Mouse (Mus musculus) lung, embryonic 15.5 days (tissue): ENCODE measurements around the gene Klc4. TPM values are rescaled to one million over a fixed set of nuclear protein-coding genes. Genes with fewer than 3 reads are reported as not detected.
A peak's percentile ranks its signal among the peaks of the same experiment; 100 is the strongest.

Experiments
- ATAC-seq: fragments of 200-750 bp; cut with Nextera tagmentation; 2 replicates; pipeline ENCODE4 v1.8.0; 2017; ENCODE audit warnings: moderate number of reproducible peaks, borderline replicate concordance; ENCODE audit not compliant: low FRiP score, low TSS enrichment; ENCODE audit errors: extremely low read depth
- H3K27ac ChIP-seq: fragments of 300-500 bp; sonication (generic); 2 replicates; pipeline ENCODE4 v1.5.1; 2015; ENCODE audit warnings: moderate library complexity, mild to moderate bottlenecking, inconsistent platforms
- H3K27me3 ChIP-seq: fragments of 300-500 bp; sonication (generic); 2 replicates; pipeline ENCODE4 v1.6.1; 2015; ENCODE audit warnings: inconsistent platforms
- H3K36me3 ChIP-seq: fragments of 300-500 bp; sonication (generic); 2 replicates; pipeline ENCODE4 v1.6.1; 2015; ENCODE audit warnings: inconsistent platforms
- H3K4me1 ChIP-seq: fragments of 300-500 bp; sonication (generic); 2 replicates; pipeline ENCODE4 v1.6.1; 2015; ENCODE audit warnings: inconsistent platforms
- H3K4me2 ChIP-seq: fragments of 300-500 bp; sonication (generic); 2 replicates; pipeline ENCODE4 v1.6.1; 2015; ENCODE audit warnings: inconsistent platforms, mild to moderate bottlenecking, moderate library complexity
- H3K4me3 ChIP-seq: fragments of 300-500 bp; sonication (generic); 2 replicates; pipeline ENCODE4 v1.5.1; 2015; ENCODE audit warnings: mild to moderate bottlenecking, inconsistent platforms
- H3K9ac ChIP-seq: fragments of 300-500 bp; sonication (generic); 2 replicates; pipeline ENCODE4 v1.6.1; 2015; ENCODE audit warnings: inconsistent platforms
- H3K9me3 ChIP-seq: fragments of 300-500 bp; sonication (generic); 2 replicates; pipeline ENCODE4 v1.6.1; 2016; ENCODE audit warnings: inconsistent platforms
- WGBS: fragments of 180-500 bp; shearing (Covaris S2); methylation state at CpG from one replicate; pipeline ENCODE4 v1.1.7; 2015; 5-methylcytosine and 5-hydroxymethylcytosine counted together
- polyA plus RNA-seq: library from polyadenylated mRNA; unstranded; fragments of >200 nt; fragmentation: Nextera tagmentation; extraction: Ambion mirVana; gene quantifications from 2 replicates; pipeline ENCODE4 v1.2.1, GENCODE M21; 2015

Gene Klc4
- polyA plus RNA-seq, 1 experiment from 2014 or later = 25.8 TPM

DNA sequence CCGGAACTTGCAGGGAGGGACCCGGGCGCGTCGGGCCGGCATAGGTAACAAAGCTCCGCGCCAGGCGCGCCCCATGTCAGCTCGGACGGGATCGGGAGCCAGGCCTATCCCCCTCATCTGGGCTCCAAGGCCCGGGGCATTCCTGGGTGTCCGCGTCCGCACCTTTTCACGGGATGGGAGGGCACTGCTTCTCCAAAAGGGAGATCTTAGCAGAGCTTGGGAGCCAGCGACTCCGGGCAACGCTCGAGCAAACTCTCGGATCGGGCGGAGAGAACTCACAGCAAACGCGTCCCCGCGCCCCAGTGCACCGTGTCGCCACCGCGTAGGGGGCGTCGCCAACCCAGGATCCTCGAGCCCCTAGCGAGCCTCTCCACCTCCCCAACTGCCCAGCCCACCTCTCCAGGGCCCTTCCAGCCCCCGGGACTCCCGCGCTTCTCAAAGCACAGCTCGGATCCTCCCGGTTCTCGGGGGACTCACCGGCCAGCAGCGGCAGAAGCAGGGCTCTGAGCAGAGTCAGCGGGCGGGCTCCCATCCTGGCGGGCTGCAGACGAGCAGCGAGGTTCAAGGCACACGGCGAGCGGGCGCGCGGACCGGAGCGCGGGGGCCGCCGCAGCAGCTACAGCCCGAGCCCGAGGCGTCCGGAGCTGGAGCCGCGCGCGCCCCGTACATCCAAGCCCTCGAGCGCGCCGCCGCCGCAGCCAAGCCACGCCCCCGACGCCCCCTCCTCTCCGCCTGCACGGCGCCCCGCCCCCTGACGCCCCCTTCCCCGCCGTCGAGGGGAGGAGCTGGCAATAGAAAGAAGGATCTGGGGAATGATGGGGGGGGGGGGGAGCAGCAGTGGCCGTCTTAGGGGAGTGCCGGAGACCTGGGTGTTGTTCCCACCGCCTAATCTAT, 16.8 kb downstream of the Klc4 start, which contains the start of gene Ptk7:
TSS of gene Ptk7 (minus strand) at position 714 of the 894 bp plus-strand sequence.
- Histone ChIP-seq H3K9ac (peak within 1 kb of the TSS; percentile 99), H3K4me2 (peak within 1 kb of the TSS; percentile 71), H3K27ac (peak within 1 kb of the TSS; percentile 99), H3K4me1 (peaks cover 61% of the 10 kb centered on the region), H3K27me3 (no peaks in the 10 kb centered on the region), H3K36me3 (0 out of 2 replicates have a peak, but pooled peaks cover 5% of the 10 kb centered on the region), H3K4me3 (peak within 1 kb of the TSS; percentile 97), H3K9me3 (no peaks in the 10 kb centered on the region)
- WGBS = under 1% methylated on average over 76 of the region's 90 CpGs
- ATAC-seq = peak; percentile 77

DNA sequence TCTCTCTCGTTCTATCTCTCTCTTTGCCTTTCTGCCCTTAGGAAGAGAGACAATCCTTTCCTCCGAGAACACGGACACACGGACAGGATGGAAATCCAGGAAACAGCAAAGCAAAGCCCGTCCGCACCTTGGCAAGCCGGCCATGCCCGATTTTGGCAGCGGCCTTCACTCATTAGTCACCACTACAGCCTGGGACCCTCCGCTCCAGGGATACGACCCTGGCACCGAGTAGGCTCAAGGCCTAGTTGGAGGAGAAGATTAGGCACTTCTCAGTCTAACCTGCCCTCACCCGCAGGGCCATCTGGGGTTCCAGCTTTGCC, 17.4 kb downstream of the Klc4 start:
- Histone ChIP-seq H3K27ac (peak overlapping the region; percentile 99), H3K4me2 (peak overlapping the region; percentile 71), H3K36me3 (0 out of 2 replicates have a peak, but pooled peaks cover 5% of the 10 kb centered on the region), H3K4me3 (peak overlapping the region; percentile 97), H3K9me3 (no peaks in the 10 kb centered on the region), H3K4me1 (peaks cover 67% of the 10 kb centered on the region), H3K27me3 (no peaks in the 10 kb centered on the region), H3K9ac (peak overlapping the region; percentile 99)
- no peak for ATAC-seq
- WGBS = 1% methylated on average over 13 of the region's 13 CpGs

DNA sequence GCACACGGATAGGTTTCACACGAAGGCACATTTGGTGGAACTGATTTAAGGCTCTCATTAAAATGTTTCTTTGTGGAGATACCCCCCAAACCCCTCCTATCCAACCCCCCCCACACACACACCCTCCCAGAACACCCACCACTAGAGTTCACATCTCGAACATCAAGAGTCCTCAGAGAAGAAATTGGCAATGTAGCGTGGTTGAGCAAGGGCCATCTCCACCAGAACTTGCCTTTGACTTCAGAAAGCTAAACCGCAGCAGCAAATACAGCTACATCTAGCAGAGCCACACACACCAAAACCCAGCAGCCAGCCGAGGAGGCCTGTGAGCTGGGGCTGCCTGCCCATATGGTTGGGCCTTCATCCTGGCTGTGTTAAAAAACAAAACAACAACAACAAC, 18.4 kb downstream of the Klc4 start:
- peak overlapping the region; percentile 99 for H3K9ac ChIP-seq
- ATAC-seq = no peak
- 23% methylated on average over 6 of the region's 6 CpGs for WGBS
- peak overlapping the region; percentile 97 for H3K4me3 ChIP-seq
- no peaks in the 10 kb centered on the region for H3K9me3 ChIP-seq
- H3K27ac ChIP-seq = peak overlapping the region; percentile 99
- H3K27me3 ChIP-seq = no peaks in the 10 kb centered on the region
- peaks cover 76% of the 10 kb centered on the region for H3K4me1 ChIP-seq
- H3K36me3 ChIP-seq = 0 out of 2 replicates have a peak, but pooled peaks cover 5% of the 10 kb centered on the region
- H3K4me2 ChIP-seq = peak overlapping the region; percentile 71

DNA sequence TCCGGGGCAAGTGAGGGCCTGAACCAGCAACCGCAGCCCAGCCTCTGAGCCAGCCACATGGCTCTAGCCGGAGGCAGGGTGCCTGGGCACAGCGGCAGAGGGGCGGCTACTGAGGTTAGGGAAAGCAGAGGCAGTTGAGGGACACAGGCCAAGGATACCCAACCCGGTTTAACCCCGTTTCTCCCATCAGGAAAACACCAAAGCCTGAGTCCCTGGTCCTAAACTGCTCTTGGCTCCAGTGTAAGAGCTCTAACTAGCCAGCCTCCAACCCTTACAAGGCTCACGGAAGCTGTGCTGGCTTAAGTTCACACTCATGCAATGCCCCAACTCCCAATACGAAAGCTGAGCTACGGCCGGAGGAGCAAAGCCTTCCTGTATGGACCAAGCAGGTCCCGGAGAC, 21.2 kb downstream of the Klc4 start:
- ATAC-seq = no peak
- H3K4me1 ChIP-seq = peaks cover 84% of the 10 kb centered on the region
- H3K4me3 ChIP-seq = peak overlapping the region; percentile 19

DNA sequence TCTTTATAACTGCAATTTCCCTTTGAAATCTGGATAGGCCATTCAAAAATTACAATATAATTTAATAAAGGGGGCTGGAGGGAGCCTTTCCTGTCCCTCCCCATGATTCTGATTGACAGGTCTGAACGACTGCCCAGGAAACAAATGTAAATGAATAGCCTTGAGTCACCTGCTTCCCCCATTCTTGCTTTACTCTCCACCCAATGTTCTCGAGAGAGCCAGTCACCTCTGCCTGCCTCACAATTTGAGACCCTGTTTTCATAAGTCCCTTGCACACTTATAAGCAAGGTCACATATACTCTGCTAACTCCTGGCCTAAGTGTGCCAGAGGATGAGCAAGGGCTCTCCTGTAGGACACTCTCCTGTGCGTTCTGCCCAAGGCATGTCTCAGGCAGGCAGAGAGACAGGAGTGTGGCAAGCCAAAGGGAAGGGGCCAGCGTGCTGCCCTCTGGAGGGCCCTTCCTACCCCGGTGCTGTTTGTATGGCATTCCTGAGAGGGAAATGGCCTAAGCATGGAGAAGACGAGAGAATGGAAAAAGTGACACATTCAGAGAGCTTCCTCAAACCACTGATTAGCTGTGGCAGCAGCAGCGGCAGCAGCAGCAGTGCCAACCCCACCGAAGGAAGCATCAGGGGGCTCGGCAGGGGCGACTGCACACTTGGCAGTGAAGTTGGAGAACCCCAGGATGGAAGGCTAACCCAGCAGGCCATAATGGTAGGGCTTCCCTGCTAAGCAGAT, 21.8 kb downstream of the Klc4 start:
- Histone ChIP-seq H3K4me1 (peaks cover 88% of the 10 kb centered on the region), H3K4me2 (peak overlapping the region; percentile 53), H3K9me3 (no peaks in the 10 kb centered on the region), H3K27ac (peak overlapping the region; percentile 85), H3K27me3 (no peaks in the 10 kb centered on the region), H3K9ac (peak overlapping the region; percentile 21), H3K36me3 (no peaks in the 10 kb centered on the region), H3K4me3 (peak overlapping the region; percentile 19)
- no peak for ATAC-seq
- WGBS = 13% methylated on average over 10 of the region's 10 CpGs

More for the DNA sequence above, 21.2 kb downstream of the Klc4 start:
- Histone ChIP-seq H3K9me3 (no peaks in the 10 kb centered on the region), H3K4me2 (peak overlapping the region; percentile 53), H3K27me3 (no peaks in the 10 kb centered on the region), H3K9ac (peak overlapping the region; percentile 21), H3K36me3 (no peaks in the 10 kb centered on the region), H3K27ac (peak overlapping the region; percentile 85)
- 37% methylated on average over 12 of the region's 12 CpGs for WGBS

DNA sequence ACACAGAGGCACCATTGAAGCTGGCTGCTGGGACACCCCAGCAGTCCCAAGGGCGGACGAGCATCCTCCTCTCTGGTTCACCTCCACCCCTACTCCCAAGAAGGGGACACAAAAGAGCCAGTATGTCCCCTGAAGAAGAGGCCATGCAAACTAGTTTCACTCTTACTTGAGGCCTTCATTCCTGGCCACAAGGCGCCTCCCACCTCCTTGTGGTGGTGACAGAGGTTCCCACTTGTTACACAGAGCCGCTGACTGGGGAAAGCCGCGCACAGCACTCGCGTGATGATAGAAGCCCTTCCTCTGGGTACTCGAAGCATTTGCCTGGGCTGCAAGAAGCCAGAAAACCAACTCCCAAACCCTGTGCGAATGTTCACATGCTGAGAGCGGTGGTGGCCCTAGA, 23.6 kb downstream of the Klc4 start:
- 49% methylated on average over 11 of the region's 11 CpGs for WGBS

DNA sequence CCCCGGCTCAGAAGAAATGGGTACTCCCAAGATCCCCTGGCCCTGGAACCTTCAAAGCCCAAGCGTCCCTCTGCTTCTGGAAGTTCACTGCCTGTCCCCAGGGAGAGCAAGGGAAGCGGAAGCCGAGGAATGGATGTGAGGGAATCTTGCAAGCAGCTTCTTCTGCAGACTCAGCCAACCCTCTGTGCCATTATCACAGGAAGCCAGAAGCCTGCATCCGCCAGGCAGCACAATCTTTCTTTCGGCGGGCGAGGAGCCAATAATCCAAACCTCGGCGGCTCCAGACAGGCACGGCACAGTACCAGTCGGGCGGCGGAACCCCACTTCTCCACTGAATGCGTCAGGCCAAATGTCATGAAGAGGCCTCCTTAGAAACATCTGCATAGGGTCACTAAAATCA, 24.5 kb downstream of the Klc4 start:
- Histone ChIP-seq H3K27me3 (no peaks in the 10 kb centered on the region), H3K9ac (no peak overlapping the region), H3K27ac (peak overlapping the region; percentile 96), H3K4me2 (peak overlapping the region; percentile 47), H3K9me3 (no peaks in the 10 kb centered on the region), H3K4me3 (0 out of 2 replicates have a peak overlapping the region, but pooled peaks have one; percentile 1), H3K4me1 (peaks cover 97% of the 10 kb centered on the region), H3K36me3 (no peaks in the 10 kb centered on the region)
- ATAC-seq = peak; percentile 6; the same call in 1 of the 2 replicates
- 16% methylated on average over 15 of the region's 15 CpGs for WGBS

More for the DNA sequence above, 23.6 kb downstream of the Klc4 start:
- Histone ChIP-seq H3K27me3 (no peaks in the 10 kb centered on the region), H3K9me3 (no peaks in the 10 kb centered on the region), H3K9ac (no peak overlapping the region), H3K4me2 (peak overlapping the region; percentile 20; the same call in 1 of the 2 replicates), H3K4me1 (peaks cover 98% of the 10 kb centered on the region), H3K27ac (peak overlapping the region; percentile 62), H3K36me3 (no peaks in the 10 kb centered on the region), H3K4me3 (no peak overlapping the region)
- ATAC-seq = no peak

DNA sequence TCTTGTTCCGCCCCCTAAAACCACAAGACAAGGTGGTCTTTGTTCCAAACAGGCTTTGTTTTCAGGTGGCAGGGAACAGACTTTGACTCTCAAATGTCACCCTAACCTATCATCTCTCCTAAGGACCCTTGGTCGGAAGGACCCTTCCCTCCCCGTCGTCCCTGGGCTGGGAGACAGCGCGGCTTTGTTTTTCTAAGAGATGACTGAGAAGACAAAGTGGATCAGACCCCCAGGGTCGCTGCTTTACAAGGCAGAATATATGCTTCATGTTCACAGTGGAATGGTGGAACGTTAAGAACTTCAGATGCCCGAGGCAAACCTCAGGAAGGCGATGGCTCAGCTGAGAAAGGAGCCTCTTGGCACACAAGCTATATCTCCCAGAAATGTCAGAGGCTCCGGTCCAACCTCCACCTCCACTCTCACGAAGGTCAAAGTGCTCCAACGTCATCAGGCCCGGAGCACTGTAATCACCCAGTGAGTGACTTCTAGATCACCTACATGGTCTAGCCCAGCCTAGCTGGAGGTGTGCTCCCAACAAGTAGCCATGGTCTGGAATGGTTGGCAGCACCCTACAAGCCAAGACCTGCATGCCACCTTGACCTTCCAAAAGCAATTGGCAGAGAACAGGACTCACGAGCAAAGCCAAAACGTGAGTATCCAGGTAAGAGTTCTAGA, 26.0 kb downstream of the Klc4 start:
- Histone ChIP-seq H3K36me3 (no peaks in the 10 kb centered on the region), H3K9ac (peak overlapping the region; percentile 13), H3K4me1 (peaks cover 93% of the 10 kb centered on the region), H3K27ac (peak overlapping the region; percentile 96), H3K9me3 (no peaks in the 10 kb centered on the region), H3K4me2 (peak overlapping the region; percentile 47), H3K27me3 (no peaks in the 10 kb centered on the region), H3K4me3 (peak overlapping the region; percentile 5; the same call in 1 of the 2 replicates)
- WGBS = 22% methylated on average over 16 of the region's 16 CpGs
- ATAC-seq = no peak

DNA sequence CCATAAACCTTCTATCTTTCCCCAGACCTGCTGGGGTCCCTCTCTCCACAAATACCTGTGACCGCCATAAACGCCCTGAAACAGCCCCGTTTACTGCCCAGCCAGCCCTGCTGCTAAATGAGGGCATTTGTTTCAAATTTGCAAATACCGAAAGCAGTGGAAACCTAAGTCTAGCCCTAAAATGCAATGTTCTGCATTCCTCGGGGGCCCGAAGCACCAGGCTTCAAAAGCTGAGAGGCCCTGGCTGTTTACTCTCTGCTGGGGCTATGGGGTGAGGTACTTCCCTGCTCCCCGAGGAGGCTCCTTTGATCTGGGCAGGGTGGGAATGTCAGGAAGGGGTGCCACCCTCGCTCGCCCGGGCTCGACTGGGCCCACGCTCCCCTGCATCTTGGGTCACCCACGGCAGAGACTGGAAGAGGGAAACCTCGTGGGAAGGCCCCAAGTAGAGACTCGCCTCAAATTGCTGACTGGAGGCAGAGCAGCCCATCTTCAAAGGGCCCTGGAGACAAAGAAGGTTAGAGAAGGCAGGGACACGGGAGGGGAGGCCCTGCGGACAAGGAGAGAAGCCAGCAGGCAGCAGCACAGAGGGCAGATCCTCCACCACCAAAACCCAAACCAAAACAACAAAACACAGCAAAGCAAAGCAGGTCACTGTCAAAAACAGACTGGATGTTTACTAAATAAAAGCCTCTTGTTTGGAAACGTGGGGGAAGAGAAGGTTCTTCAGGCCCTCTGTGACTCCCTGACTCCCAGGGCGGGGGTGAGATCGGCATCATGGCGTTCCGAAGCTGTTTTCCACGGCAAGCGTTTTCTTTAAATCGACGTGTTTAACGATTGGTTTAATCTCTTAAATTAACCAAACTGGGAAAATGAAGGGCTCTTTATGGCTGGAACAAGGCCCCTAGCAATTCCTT, 26.8 kb downstream of the Klc4 start:
- peak overlapping the region; percentile 47 for H3K4me2 ChIP-seq
- no peaks in the 10 kb centered on the region for H3K36me3 ChIP-seq
- peak overlapping the region; percentile 96 for H3K27ac ChIP-seq
- no peaks in the 10 kb centered on the region for H3K27me3 ChIP-seq
- 11% methylated on average over 27 of the region's 27 CpGs for WGBS
- H3K9me3 ChIP-seq = no peaks in the 10 kb centered on the region
- ATAC-seq = no peak
- peak overlapping the region; percentile 7; the same call in 1 of the 2 replicates for H3K4me3 ChIP-seq
- peaks cover 92% of the 10 kb centered on the region for H3K4me1 ChIP-seq
- peak overlapping the region; percentile 37 for H3K9ac ChIP-seq

DNA sequence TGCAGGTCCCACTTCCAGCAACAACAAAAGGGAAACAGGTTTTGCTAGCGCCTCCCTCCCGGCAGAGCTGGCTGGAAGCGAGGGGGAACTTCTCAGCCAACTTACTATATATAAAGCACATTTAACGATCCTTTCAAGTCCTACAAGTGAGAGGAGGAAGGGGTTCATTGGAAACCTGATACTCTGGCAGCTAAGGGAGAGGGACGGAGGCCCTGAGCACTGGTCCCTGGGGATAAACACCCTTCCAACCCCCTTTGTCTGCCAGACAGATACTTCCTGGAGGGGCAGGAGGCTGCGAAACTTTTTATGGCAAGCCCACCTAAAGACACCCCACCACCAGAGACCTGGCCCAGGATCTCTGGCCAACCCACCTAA, 27.4 kb downstream of the Klc4 start:
- Histone ChIP-seq H3K36me3 (no peaks in the 10 kb centered on the region), H3K9ac (peak overlapping the region; percentile 37; the same call in 1 of the 2 replicates), H3K9me3 (no peaks in the 10 kb centered on the region), H3K4me3 (peak overlapping the region; percentile 7; the same call in 1 of the 2 replicates), H3K27ac (peak overlapping the region; percentile 96), H3K4me1 (peaks cover 92% of the 10 kb centered on the region), H3K27me3 (no peaks in the 10 kb centered on the region), H3K4me2 (peak overlapping the region; percentile 47)
- ATAC-seq = 0 out of 2 replicates have a peak, but pooled peaks have one; percentile 9
- under 1% methylated on average over 6 of the region's 6 CpGs for WGBS
